Mouse (Mus musculus) small intestine, adult 10 weeks (tissue): ENCODE results near the gene Xlr3c. TPM values are rescaled to one million over a fixed set of nuclear protein-coding genes. Genes with fewer than 3 reads are reported as not detected.

Experiments
- polyA plus RNA-seq: library from polyadenylated mRNA; stranded (reverse); fragments of 350-450 nt; fragmentation: Illumina TruSeq; extraction: RNeasy Lipid Tissue Mini Kit (QIAGEN cat#74804); gene quantifications from one replicate; pipeline ENCODE4 v1.2.3, GENCODE M21; 2014; ENCODE audit warnings: low replicate concordance

Xlr3c gene
- not detected for polyA plus RNA-seq

DNA sequence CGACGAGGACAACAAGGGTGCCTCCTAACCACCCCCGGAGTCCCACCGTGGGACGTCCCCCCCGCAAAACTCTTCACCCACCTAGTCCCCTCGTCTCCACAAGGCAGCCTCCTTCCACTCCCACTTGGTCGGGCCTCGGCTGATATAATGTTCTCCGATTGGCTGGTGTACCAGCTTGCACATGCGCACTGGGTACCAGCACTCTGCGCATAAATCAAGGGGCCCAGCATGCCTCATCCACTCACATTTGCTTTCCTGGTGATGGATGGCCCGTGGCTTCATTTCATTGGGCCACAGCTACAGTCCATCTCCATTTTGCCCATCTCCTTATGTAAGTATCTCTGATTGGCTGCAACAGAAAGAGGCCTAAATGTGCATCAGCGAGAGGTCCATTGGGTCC, at the start of gene Xlr3c:
TSS of gene Xlr3c (minus strand) at position 121 of the 400 bp plus-strand sequence.

DNA sequence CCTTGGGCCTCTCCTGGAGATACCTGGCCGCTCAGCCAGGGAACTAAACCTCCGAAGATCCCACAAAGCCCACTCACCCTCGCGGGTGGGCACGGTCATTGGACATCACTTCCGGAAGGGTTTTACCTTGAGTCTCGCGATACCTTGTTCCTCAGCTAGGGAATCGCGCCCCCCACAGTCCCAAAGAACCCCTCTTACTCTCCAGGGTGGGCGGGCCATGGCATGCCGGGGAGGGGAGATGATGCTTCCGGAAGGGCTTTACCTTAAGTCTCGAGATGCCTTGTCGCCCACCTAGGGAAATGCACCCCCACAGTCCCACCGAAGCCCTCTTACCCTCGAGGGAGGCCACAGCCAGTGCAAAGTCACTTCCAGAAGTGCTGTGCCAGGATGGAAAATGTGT, 27.7 kb upstream of the Xlr3c start, which contains the start of the genes Xlr5a and Xlr5c:
TSS of gene Xlr5a (minus strand) at position 101 of the 400 bp plus-strand sequence.
TSS of gene Xlr5c (minus strand) at position 101 of the 400 bp plus-strand sequence.

DNA sequence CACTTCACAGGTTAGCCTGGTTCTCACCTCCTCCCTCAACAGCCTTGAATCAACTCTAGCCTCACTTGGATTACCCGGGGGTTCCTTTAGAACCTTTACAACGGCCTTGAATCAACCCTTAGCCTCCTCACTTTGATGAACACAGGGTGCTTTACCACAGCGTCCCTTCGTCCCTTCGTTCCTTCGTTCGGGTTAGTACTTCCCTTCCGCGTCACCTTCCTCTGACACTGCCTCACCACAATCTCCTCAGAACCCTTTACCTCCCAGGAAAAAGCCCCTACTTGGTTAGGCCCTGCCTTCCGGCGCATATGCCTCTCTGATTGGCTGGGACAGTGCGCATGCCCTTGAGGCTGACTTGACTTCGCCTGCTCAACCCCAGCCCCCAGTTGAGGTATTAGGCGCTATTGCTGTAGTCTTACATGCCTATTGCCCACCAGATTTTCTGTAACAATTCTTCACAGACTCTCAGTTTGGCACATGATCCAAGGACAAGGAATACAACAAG, 22.3 kb downstream of the Xlr3c start, which contains the start of gene Xlr4c:
TSS of gene Xlr4c (minus strand) at position 310 of the 505 bp plus-strand sequence.

DNA sequence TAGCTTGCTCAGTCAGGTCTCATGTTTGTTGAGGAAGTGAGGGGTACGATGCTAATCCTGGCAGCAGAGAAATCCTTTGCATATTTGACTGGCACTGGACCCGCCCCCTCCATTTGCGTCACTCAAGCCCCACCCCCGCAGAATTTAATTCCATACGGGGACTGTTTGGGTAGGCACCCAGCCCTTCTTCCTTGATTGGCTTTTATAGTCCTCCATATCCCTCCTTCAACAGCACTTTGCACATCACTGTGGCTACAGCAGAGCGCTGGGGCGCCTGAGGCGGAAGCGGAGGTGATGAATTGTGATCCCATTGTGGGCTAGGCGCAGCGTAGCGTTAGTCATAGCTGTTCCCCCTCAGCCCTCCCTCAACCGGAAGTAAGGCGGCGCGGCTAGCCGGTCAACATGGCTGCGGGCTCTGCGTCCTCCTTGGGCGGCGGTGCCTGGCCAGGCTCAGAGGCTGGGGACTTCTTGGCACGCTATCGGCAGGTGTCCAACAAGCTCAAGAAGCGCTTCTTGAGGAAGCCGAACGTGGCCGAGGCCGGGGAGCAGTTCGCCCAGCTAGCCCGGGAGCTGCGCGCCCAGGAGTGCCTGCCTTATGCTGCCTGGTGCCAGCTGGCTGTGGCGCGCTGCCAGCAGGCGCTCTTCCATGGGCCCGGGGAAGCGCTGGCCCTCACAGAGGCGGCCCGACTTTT, 37.1 kb downstream of the Xlr3c start, which contains the start of gene F8a:
TSS of gene F8a (plus strand) at position 378 of the 692 bp plus-strand sequence.

DNA sequence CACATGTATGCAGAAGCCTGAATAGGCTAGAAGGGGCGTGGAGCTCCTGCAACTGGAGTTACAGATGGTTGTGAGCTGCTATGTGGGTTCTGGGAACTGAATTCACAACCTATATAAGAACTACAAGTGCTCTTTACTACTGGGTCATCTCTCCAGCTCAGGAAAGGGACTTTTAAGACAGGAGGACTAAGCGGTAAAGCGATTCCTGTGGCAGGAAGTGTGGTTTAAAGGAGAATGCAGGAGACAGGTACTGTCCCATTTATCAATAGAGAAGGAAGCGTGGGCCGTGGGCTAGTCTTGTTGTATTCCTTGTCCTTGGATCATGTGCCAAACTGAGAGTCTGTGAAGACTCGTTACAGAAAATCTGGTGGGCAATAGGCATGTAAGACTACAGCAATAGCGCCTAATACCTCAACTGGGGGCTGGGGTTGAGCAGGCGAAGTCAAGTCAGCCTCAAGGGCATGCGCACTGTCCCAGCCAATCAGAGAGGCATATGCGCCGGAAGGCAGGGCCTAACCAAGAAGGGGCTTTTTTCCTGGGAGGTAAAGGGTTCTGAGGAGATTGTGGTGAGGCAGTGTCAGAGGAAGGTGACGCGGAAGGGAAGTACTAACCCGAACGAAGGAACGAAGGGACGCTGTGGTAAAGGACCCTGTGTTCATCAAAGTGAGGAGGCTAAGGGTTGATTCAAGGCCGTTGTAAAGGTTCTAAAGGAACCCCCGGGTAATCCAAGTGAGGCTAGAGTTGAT, 51.2 kb downstream of the Xlr3c start, which contains the start of gene Xlr4b:
TSS of gene Xlr4b (plus strand) at position 515 of the 746 bp plus-strand sequence.

Other genes starting within 250 kb of the Xlr3c start
- gene Pnma5, start 228.3 kb downstream of the Xlr3c start, polyA plus RNA-seq: not detected
- not detected for gene Pnma3, start 200.6 kb downstream of the Xlr3c start, polyA plus RNA-seq
- gene Xlr4a, start 182.9 kb downstream of the Xlr3c start, polyA plus RNA-seq: 7.1 TPM
- gene Xlr3a, start 168.3 kb downstream of the Xlr3c start, polyA plus RNA-seq: 8.7 TPM
- gene Gm14685, start 148.3 kb downstream of the Xlr3c start, polyA plus RNA-seq: not detected
- not detected for gene Xlr5b, start 116.6 kb downstream of the Xlr3c start, polyA plus RNA-seq
- not detected for gene DXBay18, start 115.9 kb downstream of the Xlr3c start, polyA plus RNA-seq
- gene Spin2d, start 88.4 kb downstream of the Xlr3c start, polyA plus RNA-seq: not detected
- gene Xlr3b, start 73.2 kb downstream of the Xlr3c start, polyA plus RNA-seq: 7.8 TPM
- 25.4 TPM for gene Xlr4b, start 51.1 kb downstream of the Xlr3c start, polyA plus RNA-seq
- gene F8a, start 37.1 kb downstream of the Xlr3c start, polyA plus RNA-seq: 9.3 TPM
- 6.4 TPM for gene Xlr4c, start 22.3 kb downstream of the Xlr3c start, polyA plus RNA-seq
- gene Xlr5a, start 27.6 kb upstream of the Xlr3c start, polyA plus RNA-seq: not detected
- 0.48 TPM for gene Xlr5c, start 27.6 kb upstream of the Xlr3c start, polyA plus RNA-seq
- gene Gm45015, start 71.5 kb upstream of the Xlr3c start, polyA plus RNA-seq: not detected
- 6.1 TPM for gene Zfp275, start 77.2 kb upstream of the Xlr3c start, polyA plus RNA-seq
- not detected for gene Gm18336, start 133.3 kb upstream of the Xlr3c start, polyA plus RNA-seq
- gene Zfp92, start 145.7 kb upstream of the Xlr3c start, polyA plus RNA-seq: 1.2 TPM
- not detected for gene Trex2, start 170.0 kb upstream of the Xlr3c start, polyA plus RNA-seq
- gene Haus7, start 193.7 kb upstream of the Xlr3c start, polyA plus RNA-seq: 2.8 TPM
- 47.9 TPM for gene Bgn, start 218.2 kb upstream of the Xlr3c start, polyA plus RNA-seq
- not detected for gene Atp2b3, start 237.7 kb upstream of the Xlr3c start, polyA plus RNA-seq